Mouse (Mus musculus) urinary bladder, postnatal 14 days (tissue): ENCODE results near the gene Plekhg2.

Experiments
- DNase-seq: peaks from one replicate; pipeline ENCODE4 v3.0.0; 2021; ENCODE audit warnings: low spot score

The Plekhg2 gene

GRCm38 (mm10) chr7:28382981-28383396 lies 10.6 kb upstream of the Plekhg2 start:
- DNase-seq: peak; percentile 69

GRCm38 (mm10) chr7:28382347-28382951 lies 10.1 kb upstream of the Plekhg2 start:
- DNase-seq: no peak

- DNase-seq: peak; percentile 91
These were observed 9.5 kb upstream of the Plekhg2 start for GRCm38 (mm10) chr7:28381938-28382337.

- peak; percentile 88 for DNase-seq
These were observed 8.8 kb upstream of the Plekhg2 start for GRCm38 (mm10) chr7:28381017-28381790.

GRCm38 (mm10) chr7:28380237-28381016 lies 8.0 kb upstream of the Plekhg2 start, which contains the start of gene Zfp36:
TSS of gene Zfp36 (minus strand) at chr7:28380253.
- peak; percentile 3 for DNase-seq

GRCm38 (mm10) chr7:28378769-28379651 lies 6.6 kb upstream of the Plekhg2 start:
- DNase-seq: peak; percentile 98

- peak; percentile 89 for DNase-seq
These were observed 5.8 kb upstream of the Plekhg2 start for GRCm38 (mm10) chr7:28378066-28378690.

GRCm38 (mm10) chr7:28377190-28378065 lies 5.0 kb upstream of the Plekhg2 start:
- DNase-seq: peak; percentile 25

GRCm38 (mm10) chr7:28376011-28376771 lies 3.8 kb upstream of the Plekhg2 start:
- DNase-seq: peak; percentile 92

- peak; percentile 95 for DNase-seq
These were observed 3.0 kb upstream of the Plekhg2 start for GRCm38 (mm10) chr7:28375176-28375921.

- DNase-seq: no peak
These were observed 2.2 kb upstream of the Plekhg2 start for GRCm38 (mm10) chr7:28374647-28375046.

GRCm38 (mm10) chr7:28373891-28374495 lies 1.6 kb upstream of the Plekhg2 start:
- DNase-seq: no peak

- peak; percentile 84 for DNase-seq
These were observed 757 bp upstream of the Plekhg2 start for GRCm38 (mm10) chr7:28373131-28373581.

- peak; percentile 62 for DNase-seq
These were observed 847 bp downstream of the Plekhg2 start for GRCm38 (mm10) chr7:28371514-28371989.

GRCm38 (mm10) chr7:28370977-28371513 lies 1.4 kb downstream of the Plekhg2 start:
- DNase-seq: peak; percentile 72

GRCm38 (mm10) chr7:28370051-28370450 lies 2.3 kb downstream of the Plekhg2 start:
- no peak for DNase-seq

- no peak for DNase-seq
These were observed 4.0 kb downstream of the Plekhg2 start for GRCm38 (mm10) chr7:28368276-28368920.
